Mouse (Mus musculus) kidney, embryonic 16.5 days (tissue): ENCODE results near the gene Ccdc189. TPM values are rescaled to one million over a fixed set of nuclear protein-coding genes. Genes with fewer than 3 reads are reported as not detected.

ENCODE experiments used
- polyA plus RNA-seq: library from polyadenylated mRNA; unstranded; fragments of >200 nt; fragmentation: Nextera tagmentation; extraction: Ambion mirVana; gene quantifications from 2 replicates; pipeline ENCODE4 v1.2.1, GENCODE M21; 2015

Ccdc189 gene
- polyA plus RNA-seq, 1 experiment from 2014 or later = 16.7 TPM

Other genes starting within 250 kb of the Ccdc189 start
- gene Zfp768, start 243.0 kb downstream of the Ccdc189 start, polyA plus RNA-seq = 25.4 and 25.5 TPM in 2 replicates
- gene Zfp747, start 212.5 kb downstream of the Ccdc189 start, polyA plus RNA-seq = 10.6 and 11.3 TPM in 2 replicates
- gene 9130019O22Rik, start 201.4 kb downstream of the Ccdc189 start, polyA plus RNA-seq = 6.8 and 7.0 TPM in 2 replicates
- gene E430018J23Rik, start 195.0 kb downstream of the Ccdc189 start, polyA plus RNA-seq = 8.3 and 8.8 TPM in 2 replicates
- gene Zfp764, start 181.8 kb downstream of the Ccdc189 start, polyA plus RNA-seq = 9.0 and 9.5 TPM in 2 replicates
- 28.1 and 32.0 TPM in 2 replicates for gene Zfp688, start 166.5 kb downstream of the Ccdc189 start, polyA plus RNA-seq
- gene Zfp689, start 139.4 kb downstream of the Ccdc189 start, polyA plus RNA-seq = 8.4 TPM in 2 replicates
- 41.9 and 47.2 TPM in 2 replicates for gene Prr14, start 129.0 kb downstream of the Ccdc189 start, polyA plus RNA-seq
- 12.2 and 13.1 TPM in 2 replicates for gene Fbrs, start 109.4 kb downstream of the Ccdc189 start, polyA plus RNA-seq
- gene Srcap, start 76.6 kb downstream of the Ccdc189 start, polyA plus RNA-seq = 39.6 and 44.1 TPM in 2 replicates
- 16.2 and 22.4 TPM in 2 replicates for gene Gm42715, start 69.0 kb downstream of the Ccdc189 start, polyA plus RNA-seq
- 10.5 and 10.6 TPM in 2 replicates for gene Tmem265, start 27.2 kb downstream of the Ccdc189 start, polyA plus RNA-seq
- gene Phkg2, start 15.3 kb downstream of the Ccdc189 start, polyA plus RNA-seq = 40.7 and 46.7 TPM in 2 replicates
- gene Rnf40, start 172 bp upstream of the Ccdc189 start, polyA plus RNA-seq = 50.6 and 51.4 TPM in 2 replicates
- gene Zfp629, start 27.2 kb upstream of the Ccdc189 start, polyA plus RNA-seq = 19.8 and 22.1 TPM in 2 replicates
- gene Bcl7c, start 120.3 kb upstream of the Ccdc189 start, polyA plus RNA-seq = 50.5 and 54.5 TPM in 2 replicates
- gene Ctf1, start 124.1 kb upstream of the Ccdc189 start, polyA plus RNA-seq = 14.0 and 14.7 TPM in 2 replicates
- gene Ctf2, start 143.6 kb upstream of the Ccdc189 start, polyA plus RNA-seq = 0.15 and 0.32 TPM in 2 replicates
- 5.4 TPM in 2 replicates for gene Fbxl19, start 155.9 kb upstream of the Ccdc189 start, polyA plus RNA-seq
- 31.2 and 34.8 TPM in 2 replicates for gene Orai3, start 181.2 kb upstream of the Ccdc189 start, polyA plus RNA-seq
- 18.9 and 19.4 TPM in 2 replicates for gene Setd1a, start 188.1 kb upstream of the Ccdc189 start, polyA plus RNA-seq
- not detected in 2 replicates for gene Gm49388, start 197.0 kb upstream of the Ccdc189 start, polyA plus RNA-seq
- 28.2 and 33.2 TPM in 2 replicates for gene Hsd3b7, start 212.0 kb upstream of the Ccdc189 start, polyA plus RNA-seq
- gene Stx4a, start 235.7 kb upstream of the Ccdc189 start, polyA plus RNA-seq = 44.6 and 48.0 TPM in 2 replicates
- 3.6 and 4.4 TPM in 2 replicates for gene Stx1b, start 236.0 kb upstream of the Ccdc189 start, polyA plus RNA-seq